Mouse (Mus musculus) gastrocnemius, adult 18-20 months (tissue): ENCODE measurements around the gene Atcay. TPM values are rescaled to one million over a fixed set of nuclear protein-coding genes. Genes with fewer than 3 reads are reported as not detected.

Experiments
- microRNA-seq: library from miRNA; unstranded; fragments of <30 nt; microRNA quantifications from one replicate; pipeline ENCODE4 v1.2.0, GENCODE M21; 2021
- total RNA-seq, 2 experiments: library from RNA; stranded (reverse); gene quantifications; 2 replicates each; pipeline ENCODE4 v1.2.3; 2021

Gene Atcay
- total RNA-seq, 2 experiments from 2014 or later, result not detected

Small RNA genes within 50 kb of the gene (microRNA-seq; reads per million reads assigned to microRNA genes)
- gene Mir3057, result 34.1 reads per million, percentile 45 among the genes with 10 or more reads in this experiment

Other genes starting within 250 kb of the Atcay start
- 1 to 10 TPM; 2.3 to 2.5 TPM for gene Gng7, start 215.9 kb downstream of the Atcay start, total RNA-seq
- gene Diras1, start 205.2 kb downstream of the Atcay start, total RNA-seq, result under 1 TPM in 1 of 2 experiments, not detected in 1; 0.07 TPM
- 10 to 100 TPM; 13.7 TPM for gene Slc39a3, start 193.4 kb downstream of the Atcay start, total RNA-seq
- gene Sgta, start 170.7 kb downstream of the Atcay start, total RNA-seq, result 100 to 1,000 TPM; 101 to 103 TPM
- gene Thop1, start 160.8 kb downstream of the Atcay start, total RNA-seq, result 10 to 100 TPM; 21.1 to 26.0 TPM
- gene Creb3l3, start 132.0 kb downstream of the Atcay start, total RNA-seq, result under 1 TPM in 1 of 2 experiments, not detected in 1; 0.09 TPM
- 100 to 1,000 TPM; 173 to 189 TPM for gene Map2k2, start 124.9 kb downstream of the Atcay start, total RNA-seq
- 10 to 100 TPM; 22.1 to 24.5 TPM for gene Zbtb7a, start 95.6 kb downstream of the Atcay start, total RNA-seq
- gene Pias4, start 62.9 kb downstream of the Atcay start, total RNA-seq, result 10 to 100 TPM; 15.3 to 17.1 TPM
- gene Eef2, start 54.2 kb downstream of the Atcay start, total RNA-seq, result 1,000 to 10,000 TPM; 1,320 to 1,335 TPM
- gene Dapk3, start 47.8 kb downstream of the Atcay start, total RNA-seq, result 10 to 100 TPM; 25.5 to 28.4 TPM
- not detected for gene 4930442H23Rik, start 47.0 kb downstream of the Atcay start, total RNA-seq
- 100 to 1,000 TPM in 1 of 2 experiments, 10 to 100 TPM in 1; 59.9 to 118 TPM for gene Nmrk2, start 28.8 kb downstream of the Atcay start, total RNA-seq
- 1 to 10 TPM; 1.9 to 2.7 TPM for gene Zfr2, start 2.3 kb upstream of the Atcay start, total RNA-seq
- not detected for gene Matk, start 22.1 kb upstream of the Atcay start, total RNA-seq
- gene Mrpl54, start 36.1 kb upstream of the Atcay start, total RNA-seq, result 100 to 1,000 TPM; 106 to 116 TPM
- gene Apba3, start 36.1 kb upstream of the Atcay start, total RNA-seq, result 100 to 1,000 TPM; 102 to 105 TPM
- not detected for gene Tjp3, start 60.7 kb upstream of the Atcay start, total RNA-seq
- gene Pip5k1c, start 62.1 kb upstream of the Atcay start, total RNA-seq, result 10 to 100 TPM; 19.7 to 20.4 TPM
- 10 to 100 TPM; 10.1 to 10.9 TPM for gene Cactin, start 90.3 kb upstream of the Atcay start, total RNA-seq
- gene Tbxa2r, start 97.9 kb upstream of the Atcay start, total RNA-seq, result under 1 TPM; 0.16 to 0.55 TPM
- gene Gipc3, start 112.4 kb upstream of the Atcay start, total RNA-seq, result 1 to 10 TPM in 1 of 2 experiments, under 1 TPM in 1; 0.39 to 1.4 TPM
- gene Hmg20b, start 119.6 kb upstream of the Atcay start, total RNA-seq, result 10 to 100 TPM; 14.7 to 19.6 TPM
- gene Mfsd12, start 126.7 kb upstream of the Atcay start, total RNA-seq, result 1 to 10 TPM; 2.3 to 2.8 TPM
- gene 4930404N11Rik, start 135.0 kb upstream of the Atcay start, total RNA-seq, result under 1 TPM; 0.23 to 0.66 TPM
- 10 to 100 TPM; 15.3 to 15.4 TPM for gene Fzr1, start 147.7 kb upstream of the Atcay start, total RNA-seq
- 10 to 100 TPM; 41.1 to 44.1 TPM for gene Dohh, start 153.6 kb upstream of the Atcay start, total RNA-seq
- gene Gm48551, start 153.6 kb upstream of the Atcay start, total RNA-seq, result under 1 TPM; 0.57 to 0.97 TPM
- under 1 TPM in 1 of 2 experiments, not detected in 1; 0.34 TPM for gene Gm48552, start 158.2 kb upstream of the Atcay start, total RNA-seq
- not detected for gene Smim24, start 162.2 kb upstream of the Atcay start, total RNA-seq
- gene Nfic, start 224.8 kb upstream of the Atcay start, total RNA-seq, result 100 to 1,000 TPM; 232 to 244 TPM